Mouse (Mus musculus): ENCODE data around the gene Pim3.

- no peak for TF ChIP-seq GATA1 (IDR thresholded peaks at IDR 0.05; ENCODE audit: borderline replicate concordance, low read length)
- no peak for TF ChIP-seq FLI1 (IDR thresholded peaks at IDR 0.05; ENCODE audit: low read length)
Observed at GRCm38 (mm10) chr15:88840126-88840525, 21.9 kb upstream of the Pim3 start.

Data from megakaryocyte, embryonic 14.5 days (primary cell).